Mouse (Mus musculus) frontal cortex, adult (tissue): ENCODE data around the gene Lce1k.
"Not testable (repeated sequence)": the region's sequence is repeated elsewhere in the genome, so short reads cannot be mapped to it uniquely, and the experiment has no call there.

Experiments used
- ATAC-seq: cut with Nextera tagmentation; 2 replicates; pipeline ENCODE4 v1.9.2; 2017; ENCODE audit warnings: mild to moderate bottlenecking, moderate library complexity, mixed read lengths; ENCODE audit not compliant: low TSS enrichment

Gene Lce1k

GRCm38 (mm10) chr3:92807791-92808190, at the start of gene Lce1k:
Gene Lce1k (minus strand): TSS chr3:92807891.
- ATAC-seq: no peak

- no peak for ATAC-seq
Measured at GRCm38 (mm10) chr3:92851186-92851585, 43.5 kb upstream of the Lce1k start, which contains the start of gene Lce1l. Gene Lce1l (minus strand): TSS chr3:92851286.

- ATAC-seq: no peak
Measured at GRCm38 (mm10) chr3:92827108-92827507, 19.4 kb upstream of the Lce1k start, which contains the start of gene Kprp. Gene Kprp (minus strand): TSS chr3:92827247.

- ATAC-seq: peak; percentile 47; the same call in 1 of the 2 replicates
Measured at GRCm38 (mm10) chr3:92825808-92826207, 18.1 kb upstream of the Lce1k start.

GRCm38 (mm10) chr3:92816036-92816435, 8.3 kb upstream of the Lce1k start:
- ATAC-seq: not testable (repeated sequence)

- ATAC-seq: no peak
Measured at GRCm38 (mm10) chr3:92815581-92815980, 7.9 kb upstream of the Lce1k start.

- ATAC-seq: no peak
Measured at GRCm38 (mm10) chr3:92790414-92790813, 17.3 kb downstream of the Lce1k start, which contains the start of gene Lce1j. Gene Lce1j (minus strand): TSS chr3:92790514.

- no peak for ATAC-seq
Measured at GRCm38 (mm10) chr3:92778799-92779198, 28.9 kb downstream of the Lce1k start, which contains the start of gene Lce1i. Gene Lce1i (minus strand): TSS chr3:92778899.

- ATAC-seq: no peak
Measured at GRCm38 (mm10) chr3:92771573-92771972, 36.1 kb downstream of the Lce1k start.

GRCm38 (mm10) chr3:92764965-92765364, 42.7 kb downstream of the Lce1k start, which contains the start of gene Lce1h:
Gene Lce1h (minus strand): TSS chr3:92765065.
- ATAC-seq: no peak
